Mouse (Mus musculus) heart, postnatal 0 days (tissue): Measurements from ENCODE around the gene Ccr7.

ENCODE experiments used
- CTCF ChIP-seq: IDR thresholded peaks from 2 replicates; pipeline ENCODE4 v1.5.1; 2016; ENCODE audit warnings: antibody characterized with exemption, control low read depth, low read depth
- EP300 ChIP-seq: IDR thresholded peaks from 2 replicates; pipeline ENCODE4 v1.6.1; 2016; ENCODE audit warnings: antibody characterized with exemption, low read depth

GRCm38 (mm10) chr11:99135047-99135440 is 19.8 kb downstream of the Ccr7 start:
- TF ChIP-seq CTCF (no peak), EP300 (no peak)
